Mouse (Mus musculus) forebrain, postnatal 0 days (tissue): ENCODE results near the gene Btn1a1. TPM values are rescaled to one million over a fixed set of nuclear protein-coding genes. Genes with fewer than 3 reads are reported as not detected.

Experiments
- ATAC-seq: fragments of 200-750 bp; cut with Nextera tagmentation; 2 replicates; pipeline ENCODE4 v1.8.0; 2017; ENCODE audit warnings: mild to moderate bottlenecking, moderate library complexity
- DNase-seq: peaks from one replicate; pipeline ENCODE4 v3.0.0-alpha.2; 2015
- H3K27ac ChIP-seq: fragments of 300-500 bp; sonication (generic); 2 replicates; pipeline ENCODE4 v1.5.1; 2014; ENCODE audit warnings: low read depth, mild to moderate bottlenecking, antibody characterized with exemption, low read length, moderate library complexity, mixed read lengths
- H3K27me3 ChIP-seq: fragments of 300-500 bp; sonication (generic); 2 replicates; pipeline ENCODE4 v1.6.1; 2014; ENCODE audit warnings: mild to moderate bottlenecking, low read length, mixed read lengths; ENCODE audit not compliant: insufficient read depth
- H3K36me3 ChIP-seq: fragments of 300-500 bp; sonication (generic); 2 replicates; pipeline ENCODE4 v1.6.1; 2014; ENCODE audit warnings: mild to moderate bottlenecking, moderate library complexity; ENCODE audit not compliant: insufficient read depth
- H3K4me1 ChIP-seq: fragments of 300-500 bp; sonication (generic); 2 replicates; pipeline ENCODE4 v1.6.1; 2014; ENCODE audit warnings: antibody characterized with exemption; ENCODE audit not compliant: insufficient read depth
- H3K4me2 ChIP-seq: fragments of 300-500 bp; sonication (generic); 2 replicates; pipeline ENCODE4 v1.6.1; 2014; ENCODE audit warnings: low read depth, mild to moderate bottlenecking, moderate library complexity
- H3K4me3 ChIP-seq: fragments of 300-500 bp; sonication (generic); 2 replicates; pipeline ENCODE4 v1.5.1; 2014; ENCODE audit warnings: low read depth, low read length, mixed read lengths
- H3K9ac ChIP-seq: fragments of 300-500 bp; sonication (generic); 2 replicates; pipeline ENCODE4 v1.6.1; 2014; ENCODE audit warnings: mild to moderate bottlenecking
- H3K9me3 ChIP-seq: fragments of 300-500 bp; sonication (generic); 2 replicates; pipeline ENCODE4 v1.6.1; 2016; ENCODE audit warnings: low read length
- CTCF ChIP-seq: sonication (generic); IDR thresholded peaks from 2 replicates; pipeline ENCODE4 v1.5.1; 2016; ENCODE audit warnings: antibody characterized with exemption, control low read depth, low read depth
- WGBS: fragments of 180-500 bp; shearing (Covaris S2); extraction: QIAGEN DNeasy Blood & Tissue Kit; methylation state at CpG from one replicate; pipeline ENCODE4 v1.1.7; 2014; 5-methylcytosine and 5-hydroxymethylcytosine counted together
- polyA plus RNA-seq: library from polyadenylated mRNA; unstranded; fragments of >200 nt; fragmentation: Nextera tagmentation; extraction: Ambion mirVana; gene quantifications from 2 replicates; pipeline ENCODE4 v1.2.1, GENCODE M21; 2015
- total RNA-seq: library from RNA; depleted of rRNA; stranded (reverse); fragments of >200 nt; gene quantifications from 2 replicates; pipeline ENCODE4 v1.2.3, GENCODE M21; 2014

Gene Btn1a1
- total and polyA plus RNA-seq, 2 experiments from 2014 or later: 0.12 to 0.33 TPM

DNA sequence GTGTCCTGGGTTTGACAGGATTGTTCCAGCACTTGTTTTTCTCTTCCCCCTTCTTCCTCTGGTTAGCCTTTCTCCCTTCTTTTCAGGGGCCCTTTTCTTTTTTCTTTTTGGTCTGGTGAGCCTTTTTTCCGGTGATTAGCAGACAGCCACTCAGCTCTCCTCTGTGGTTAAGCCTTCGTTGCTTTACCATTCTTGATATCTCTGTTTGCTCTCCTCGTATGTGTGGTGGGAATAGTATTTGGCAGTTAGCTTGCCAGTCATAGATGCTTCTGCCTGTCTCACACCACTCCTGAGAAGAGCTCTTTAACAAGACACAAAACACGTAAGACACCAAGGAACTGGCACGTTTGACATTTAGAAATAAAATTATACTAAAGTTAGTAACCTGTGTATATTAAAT, 21.2 kb downstream of the Btn1a1 start:
- H3K4me3 ChIP-seq: peak overlapping the region; percentile 52; the same call in 1 of the 2 replicates
- H3K4me1 ChIP-seq: peaks cover 11% of the 10 kb centered on the region; the same call in 1 of the 2 replicates
- peak overlapping the region; percentile 46 for H3K4me2 ChIP-seq
- H3K36me3 ChIP-seq: no peaks in the 10 kb centered on the region
- H3K9me3 ChIP-seq: no peaks in the 10 kb centered on the region
- ATAC-seq: no peak
- DNase-seq: no peak
- 39% methylated on average over 5 of the region's 5 CpGs for WGBS
- TF ChIP-seq CTCF: no peak
- no peak overlapping the region for H3K9ac ChIP-seq
- H3K27ac ChIP-seq: 0 out of 2 replicates have a peak overlapping the region, but pooled peaks have one; percentile 16
- no peaks in the 10 kb centered on the region for H3K27me3 ChIP-seq

DNA sequence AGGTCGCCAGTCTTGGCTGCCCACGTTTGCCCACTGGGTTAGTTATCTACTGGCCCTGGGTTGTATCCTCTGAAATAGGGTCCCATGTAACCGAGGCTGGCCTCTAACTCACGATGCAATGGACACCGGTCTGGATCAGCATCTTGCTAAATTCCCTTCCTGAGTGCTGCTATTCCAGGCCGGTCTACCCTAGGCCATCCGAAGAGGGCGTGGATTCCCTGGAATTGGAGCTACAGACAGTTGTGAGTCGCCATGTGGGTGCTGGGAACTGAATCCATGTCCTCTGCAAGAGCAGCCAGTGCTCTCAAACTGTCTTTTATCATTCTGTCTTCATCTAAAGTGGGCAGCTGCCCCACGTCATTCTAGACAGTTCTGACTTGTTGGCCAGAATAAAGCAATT, 25.8 kb downstream of the Btn1a1 start:
- no peak overlapping the region for H3K9ac ChIP-seq
- H3K4me3 ChIP-seq: no peak overlapping the region
- no peak overlapping the region for H3K4me2 ChIP-seq
- H3K27ac ChIP-seq: no peak overlapping the region
- ATAC-seq: no peak
- no peak for TF ChIP-seq CTCF
- H3K27me3 ChIP-seq: no peaks in the 10 kb centered on the region
- H3K36me3 ChIP-seq: no peaks in the 10 kb centered on the region
- peaks cover 11% of the 10 kb centered on the region for H3K4me1 ChIP-seq
- DNase-seq: no peak
- 67% methylated on average over 10 of the region's 10 CpGs for WGBS
- H3K9me3 ChIP-seq: no peaks in the 10 kb centered on the region

DNA sequence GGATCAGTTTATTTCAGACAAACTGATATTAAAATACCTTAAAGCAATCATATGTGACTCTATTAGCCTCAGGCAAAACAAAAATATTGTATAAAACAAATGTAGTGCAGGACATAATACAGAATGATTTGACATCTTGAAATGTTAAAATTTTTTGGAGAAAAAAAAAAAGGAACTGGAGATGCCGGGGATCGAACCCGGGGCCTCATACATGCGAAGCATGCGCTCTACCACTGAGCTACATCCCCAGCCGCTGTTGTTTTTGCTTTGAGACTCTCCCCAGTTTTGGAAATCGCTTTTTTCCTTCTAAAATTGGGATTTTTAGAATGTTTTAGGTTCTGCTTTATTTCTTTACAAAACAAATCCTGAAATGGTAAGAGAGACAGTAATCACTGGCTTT, 27.2 kb downstream of the Btn1a1 start:
- no peaks in the 10 kb centered on the region for H3K36me3 ChIP-seq
- H3K4me1 ChIP-seq: no peaks in the 10 kb centered on the region; the same call in 1 of the 2 replicates
- peak overlapping the region; percentile 47; the same call in 1 of the 2 replicates for H3K27ac ChIP-seq
- under 1% methylated on average over 7 of the region's 7 CpGs for WGBS
- H3K9ac ChIP-seq: 0 out of 2 replicates have a peak overlapping the region, but pooled peaks have one; percentile 51
- H3K9me3 ChIP-seq: no peaks in the 10 kb centered on the region
- ATAC-seq: peak; percentile 65; the same call in 1 of the 2 replicates
- TF ChIP-seq CTCF: no peak
- peak overlapping the region; percentile 52 for H3K4me3 ChIP-seq
- peak; percentile 85 for DNase-seq
- H3K4me2 ChIP-seq: peak overlapping the region; percentile 66
- H3K27me3 ChIP-seq: no peaks in the 10 kb centered on the region

DNA sequence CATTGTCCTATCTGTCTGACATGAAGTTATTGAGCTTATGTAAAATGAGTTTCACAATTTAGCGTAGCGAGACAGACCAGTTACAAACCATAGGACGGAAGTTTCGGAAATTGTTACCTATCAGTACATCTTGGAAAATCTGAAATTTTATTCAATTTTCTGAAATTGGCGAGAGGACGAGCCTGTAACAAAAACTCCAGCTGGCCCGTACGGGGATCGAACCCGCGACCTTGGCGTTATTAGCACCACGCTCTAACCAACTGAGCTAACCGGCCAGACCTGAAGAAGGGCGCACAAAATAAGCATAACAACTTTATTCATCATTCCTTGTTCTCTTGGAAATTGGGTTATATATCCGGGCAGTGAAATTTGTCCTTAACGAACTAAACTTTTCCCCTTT, 27.8 kb downstream of the Btn1a1 start:
- peak overlapping the region; percentile 66 for H3K4me2 ChIP-seq
- no peaks in the 10 kb centered on the region for H3K36me3 ChIP-seq
- no peaks in the 10 kb centered on the region for H3K27me3 ChIP-seq
- ATAC-seq (peak; percentile 83), DNase-seq (peak; percentile 90)
- WGBS: under 1% methylated on average over 17 of the region's 17 CpGs
- no peak overlapping the region; the same call in 1 of the 2 replicates for H3K27ac ChIP-seq
- H3K9me3 ChIP-seq: no peaks in the 10 kb centered on the region
- H3K4me1 ChIP-seq: no peaks in the 10 kb centered on the region; the same call in 1 of the 2 replicates
- no peak for TF ChIP-seq CTCF
- peak overlapping the region; percentile 51 for H3K9ac ChIP-seq
- H3K4me3 ChIP-seq: peak overlapping the region; percentile 52

DNA sequence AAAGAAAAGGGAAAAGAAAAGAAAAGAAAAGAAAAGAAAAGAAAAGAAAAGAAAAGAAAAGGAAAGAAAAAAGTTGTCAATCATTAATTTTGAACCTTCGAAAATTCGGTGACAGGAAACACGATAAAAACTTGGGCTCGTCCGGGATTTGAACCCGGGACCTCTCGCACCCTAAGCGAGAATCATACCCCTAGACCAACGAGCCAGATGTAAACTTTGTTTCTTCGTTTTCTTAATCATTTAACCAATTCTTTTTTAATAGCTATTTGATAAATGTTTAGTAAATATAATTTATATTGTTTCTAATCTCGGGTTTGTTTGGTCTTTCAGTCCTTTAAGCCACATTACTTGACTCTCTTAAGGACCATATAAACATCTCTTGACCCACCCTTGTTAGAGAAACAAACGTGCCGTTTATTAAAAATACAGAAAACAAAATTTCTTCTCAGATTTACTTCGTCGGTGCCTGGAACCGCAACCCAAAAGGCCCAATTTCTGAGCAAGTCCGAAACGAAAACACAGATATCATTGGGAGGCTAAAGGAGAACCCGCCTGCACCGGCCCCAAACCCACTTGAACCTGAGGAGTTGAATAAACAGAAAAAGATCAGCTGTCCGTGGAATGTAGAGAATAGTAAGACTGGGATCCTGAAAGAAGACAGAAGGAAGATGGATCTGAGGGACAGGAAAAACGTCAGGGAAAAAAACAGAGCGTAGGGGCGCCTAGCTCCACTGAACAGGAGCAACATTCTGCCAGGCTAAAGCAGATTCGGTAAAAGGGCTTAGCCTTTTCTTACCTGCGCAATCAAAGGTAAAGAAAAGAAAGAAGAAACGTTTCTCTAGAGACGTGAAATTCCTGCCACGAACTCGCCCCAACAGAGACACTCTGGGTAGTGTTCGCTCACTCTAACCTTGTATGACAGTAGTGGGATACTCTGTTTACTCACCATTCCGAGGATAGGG, 28.6 kb downstream of the Btn1a1 start:
- H3K4me2 ChIP-seq: peak overlapping the region; percentile 66
- H3K4me3 ChIP-seq: peak overlapping the region; percentile 52
- DNase-seq (peak; percentile 70), ATAC-seq (no peak)
- no peaks in the 10 kb centered on the region; the same call in 1 of the 2 replicates for H3K4me1 ChIP-seq
- peak overlapping the region; percentile 67; the same call in 1 of the 2 replicates for H3K27ac ChIP-seq
- TF ChIP-seq CTCF: no peak
- no peaks in the 10 kb centered on the region for H3K27me3 ChIP-seq
- H3K9ac ChIP-seq: peak overlapping the region; percentile 51
- WGBS: 1% methylated on average over 32 of the region's 32 CpGs
- H3K36me3 ChIP-seq: no peaks in the 10 kb centered on the region
- H3K9me3 ChIP-seq: no peaks in the 10 kb centered on the region

DNA sequence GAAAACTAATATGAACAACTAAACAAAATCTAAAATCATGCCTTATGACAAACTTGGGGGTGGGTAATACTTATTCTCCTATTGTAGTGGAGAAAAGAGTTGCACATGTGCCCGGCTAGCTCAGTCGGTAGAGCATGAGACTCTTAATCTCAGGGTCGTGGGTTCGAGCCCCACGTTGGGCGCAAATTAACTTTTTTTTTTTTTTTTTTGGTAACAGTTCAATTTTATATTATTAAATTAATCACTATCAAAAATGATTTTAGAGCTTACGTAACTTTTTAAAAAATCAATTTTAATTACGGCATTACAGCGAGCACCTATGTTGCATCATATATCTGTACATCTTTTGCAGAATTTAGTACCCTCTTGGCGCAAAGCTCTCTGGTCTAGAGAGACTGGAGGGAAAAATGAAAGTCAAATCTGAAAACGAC, 29.5 kb downstream of the Btn1a1 start:
- no peaks in the 10 kb centered on the region; the same call in 1 of the 2 replicates for H3K4me1 ChIP-seq
- no peak for TF ChIP-seq CTCF
- peak overlapping the region; percentile 53 for H3K4me2 ChIP-seq
- no peak overlapping the region for H3K27ac ChIP-seq
- WGBS: 2% methylated on average over 11 of the region's 11 CpGs
- DNase-seq: peak; percentile 80
- no peak overlapping the region for H3K9ac ChIP-seq
- no peaks in the 10 kb centered on the region for H3K36me3 ChIP-seq
- H3K4me3 ChIP-seq: peak overlapping the region; percentile 34
- H3K27me3 ChIP-seq: no peaks in the 10 kb centered on the region
- H3K9me3 ChIP-seq: no peaks in the 10 kb centered on the region
- ATAC-seq: no peak

DNA sequence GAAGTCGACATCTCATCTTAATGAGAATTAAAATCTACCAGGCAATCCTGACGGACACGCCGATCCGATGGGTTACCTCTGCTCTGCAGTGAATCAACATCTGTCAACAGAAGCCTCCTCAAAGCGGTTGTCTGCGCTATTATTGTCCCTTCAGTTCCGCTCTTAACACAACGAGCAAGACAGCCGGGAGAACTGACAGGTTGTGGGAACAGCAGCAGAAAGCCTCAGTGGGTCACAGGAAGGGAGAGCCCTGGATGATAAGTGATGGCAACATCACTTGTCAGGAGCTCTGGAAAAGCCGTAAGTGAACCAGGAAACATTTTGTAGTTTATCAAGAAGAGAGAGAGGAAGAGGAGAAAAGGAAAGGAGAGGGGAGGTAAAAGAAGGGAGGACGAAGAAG, 30.0 kb downstream of the Btn1a1 start:
- WGBS: 4% methylated on average over 12 of the region's 12 CpGs
- Histone ChIP-seq H3K4me3 (peak overlapping the region; percentile 34), H3K4me2 (peak overlapping the region; percentile 53), H3K27me3 (no peaks in the 10 kb centered on the region), H3K36me3 (no peaks in the 10 kb centered on the region), H3K9me3 (no peaks in the 10 kb centered on the region), H3K9ac (no peak overlapping the region), H3K27ac (no peak overlapping the region), H3K4me1 (no peaks in the 10 kb centered on the region; the same call in 1 of the 2 replicates)
- TF ChIP-seq CTCF: no peak
- ATAC-seq: no peak
- peak; percentile 17 for DNase-seq
